Mouse (Mus musculus): ENCODE data around the gene Kpna2. TPM values are rescaled to one million over a fixed set of nuclear protein-coding genes. Genes with fewer than 3 reads are reported as not detected.

Kpna2 gene
- total and polyA plus RNA-seq, 2 experiments, result 17.0 to 32.2 TPM

DNA sequence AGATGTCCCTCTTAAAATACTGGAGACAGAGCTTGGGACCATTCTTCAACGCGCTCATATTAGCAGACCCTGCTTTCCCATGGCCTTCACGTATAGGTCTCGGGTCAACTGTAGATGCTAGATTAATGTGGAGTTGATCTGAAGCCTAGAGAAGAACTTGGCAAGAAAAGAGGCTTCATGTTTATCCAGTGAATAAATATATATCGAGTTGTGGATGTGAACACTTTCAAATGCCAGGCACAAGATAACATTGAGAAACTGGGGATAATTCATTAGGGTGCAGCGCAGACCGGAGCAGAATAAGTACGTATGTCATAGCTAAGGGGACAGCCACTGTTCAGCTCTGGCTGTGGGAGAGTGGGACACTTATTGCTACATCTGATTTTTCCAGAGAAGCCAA lies 29.5 kb downstream of the Kpna2 start:
- 88% methylated on average over 8 of the region's 8 CpGs for WGBS
- no peaks in the 10 kb centered on the region for H3K27me3 ChIP-seq (ENCODE audit: control insufficient read depth, insufficient read depth, low read length)
- no peaks in the 10 kb centered on the region for H3K79me2 ChIP-seq (ENCODE audit: control insufficient read depth, insufficient read depth, low read length)
- no peak overlapping the region for H3K27ac ChIP-seq (replicated peaks; ENCODE audit: insufficient read depth, low read depth, low read length)
- H3K9ac ChIP-seq (ENCODE audit: low read depth, low read length), result no peak overlapping the region
- H3K36me3 ChIP-seq (ENCODE audit: control insufficient read depth, insufficient read depth, low read length), result no peaks in the 10 kb centered on the region
- TF ChIP-seq POLR2A (IDR thresholded peaks at IDR 0.05; ENCODE audit: extremely low read depth, insufficient read depth, low read length), result no peak
- no peaks in the 10 kb centered on the region for H3K4me1 ChIP-seq (ENCODE audit: control insufficient read depth, insufficient read depth, low read length)
- no peak for DNase-seq (ENCODE audit: extremely low read depth, low read depth, low spot score)
- H3K4me3 ChIP-seq (ENCODE audit: insufficient read depth, low read depth, low read length), result no peak overlapping the region

DNA sequence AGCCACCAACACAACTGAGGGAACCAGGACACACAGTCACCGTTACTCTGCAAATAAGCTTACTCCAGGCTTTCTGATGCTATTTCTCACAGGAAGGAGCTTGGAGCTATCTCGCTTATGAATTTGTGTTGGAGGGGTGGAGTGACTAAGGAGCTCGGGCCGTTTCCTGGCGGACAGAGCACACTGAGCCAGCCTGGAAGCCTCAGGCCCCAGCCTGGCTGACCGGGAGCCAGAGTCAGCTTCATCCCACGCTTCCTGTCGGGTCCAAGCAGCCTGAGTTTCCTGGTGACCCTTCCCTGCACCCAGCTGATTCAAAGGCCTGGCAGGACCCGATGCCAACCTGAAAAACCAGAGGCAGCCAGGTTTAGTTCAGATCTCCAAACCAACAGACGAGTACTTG lies 31.7 kb downstream of the Kpna2 start:
- H3K4me3 ChIP-seq (ENCODE audit: insufficient read depth, low read depth, low read length), result no peak overlapping the region
- 41% methylated on average over 10 of the region's 10 CpGs for WGBS
- no peaks in the 10 kb centered on the region for H3K36me3 ChIP-seq (ENCODE audit: control insufficient read depth, insufficient read depth, low read length)
- H3K4me1 ChIP-seq (ENCODE audit: control insufficient read depth, insufficient read depth, low read length), result no peaks in the 10 kb centered on the region
- TF ChIP-seq POLR2A (IDR thresholded peaks at IDR 0.05; ENCODE audit: extremely low read depth, insufficient read depth, low read length) (no peak), CTCF (IDR thresholded peaks at IDR 0.05; ENCODE audit: low read depth, low read length) (no peak)
- H3K9ac ChIP-seq (ENCODE audit: low read depth, low read length), result no peak overlapping the region
- no peak overlapping the region; the same call in 1 of the 2 replicates for H3K27ac ChIP-seq (replicated peaks; ENCODE audit: insufficient read depth, low read depth, low read length)
- no peaks in the 10 kb centered on the region for H3K27me3 ChIP-seq (ENCODE audit: control insufficient read depth, insufficient read depth, low read length)
- H3K79me2 ChIP-seq (ENCODE audit: control insufficient read depth, insufficient read depth, low read length), result no peaks in the 10 kb centered on the region
- no peak for DNase-seq (ENCODE audit: extremely low read depth, low read depth, low spot score)

DNA sequence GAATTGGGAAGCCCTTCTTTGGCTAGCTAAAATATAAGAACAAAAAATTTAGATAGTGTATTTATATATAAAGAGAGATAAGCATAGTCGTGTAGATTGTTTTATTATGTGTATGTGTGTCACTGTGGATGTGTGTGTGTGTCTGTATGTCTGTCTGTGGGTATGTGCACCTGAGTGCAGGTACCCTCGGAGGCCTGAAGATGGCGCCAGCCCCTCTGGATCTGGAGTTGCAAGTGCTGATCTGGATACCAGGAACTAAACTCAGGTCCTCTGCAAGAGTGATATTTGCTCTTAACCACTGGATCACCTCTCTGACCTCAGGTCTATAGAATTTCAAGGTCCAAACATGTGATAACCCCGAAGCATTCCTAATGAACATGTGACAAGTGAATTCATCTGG lies 33.5 kb downstream of the Kpna2 start:
- no peak overlapping the region for H3K27ac ChIP-seq (replicated peaks; ENCODE audit: insufficient read depth, low read depth, low read length)
- H3K36me3 ChIP-seq (ENCODE audit: control insufficient read depth, insufficient read depth, low read length), result no peaks in the 10 kb centered on the region
- no peak overlapping the region for H3K9ac ChIP-seq (ENCODE audit: low read depth, low read length)
- WGBS, result 90% methylated on average over 4 of the region's 4 CpGs
- H3K27me3 ChIP-seq (ENCODE audit: control insufficient read depth, insufficient read depth, low read length), result no peaks in the 10 kb centered on the region
- no peak for DNase-seq (ENCODE audit: extremely low read depth, low read depth, low spot score)
- H3K79me2 ChIP-seq (ENCODE audit: control insufficient read depth, insufficient read depth, low read length), result no peaks in the 10 kb centered on the region
- H3K4me1 ChIP-seq (ENCODE audit: control insufficient read depth, insufficient read depth, low read length), result 0 out of 2 replicates have a peak, but pooled peaks cover 5% of the 10 kb centered on the region
- H3K4me3 ChIP-seq (ENCODE audit: insufficient read depth, low read depth, low read length), result no peak overlapping the region
- no peak for TF ChIP-seq POLR2A (IDR thresholded peaks at IDR 0.05; ENCODE audit: extremely low read depth, insufficient read depth, low read length)
- peak; percentile 42; the same call in 1 of the 2 replicates for TF ChIP-seq CTCF (IDR thresholded peaks at IDR 0.05; ENCODE audit: low read depth, low read length)

DNA sequence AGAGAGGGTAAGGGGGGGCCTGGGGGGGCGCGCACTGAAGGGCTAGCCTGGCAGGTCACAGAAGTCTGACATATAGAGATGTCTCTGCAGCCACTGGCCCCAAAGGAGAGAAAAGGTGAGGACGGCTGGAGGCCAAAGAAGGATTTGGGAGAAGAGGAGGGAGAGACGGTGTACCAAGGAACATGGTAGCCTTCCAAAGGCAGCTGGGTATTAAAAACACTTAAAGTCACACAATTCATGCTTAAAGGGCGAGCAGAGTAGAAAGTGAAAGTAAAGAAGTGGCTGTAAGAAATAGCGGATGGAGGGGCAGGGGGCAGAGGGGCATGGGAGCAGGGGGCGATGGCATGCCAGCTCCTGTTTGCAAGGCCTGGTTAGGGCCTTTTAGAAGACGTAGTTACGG lies 37.0 kb downstream of the Kpna2 start:
- TF ChIP-seq CTCF (IDR thresholded peaks at IDR 0.05; ENCODE audit: low read depth, low read length), result no peak
- no peak for TF ChIP-seq POLR2A (IDR thresholded peaks at IDR 0.05; ENCODE audit: extremely low read depth, insufficient read depth, low read length)
- Histone ChIP-seq H3K27ac (replicated peaks; ENCODE audit: insufficient read depth, low read depth, low read length) (no peak overlapping the region), H3K79me2 (ENCODE audit: control insufficient read depth, insufficient read depth, low read length) (no peaks in the 10 kb centered on the region), H3K4me1 (ENCODE audit: control insufficient read depth, insufficient read depth, low read length) (peaks cover 12% of the 10 kb centered on the region; the same call in 1 of the 2 replicates), H3K4me3 (ENCODE audit: insufficient read depth, low read depth, low read length) (no peak overlapping the region), H3K9ac (ENCODE audit: low read depth, low read length) (no peak overlapping the region), H3K27me3 (ENCODE audit: control insufficient read depth, insufficient read depth, low read length) (no peaks in the 10 kb centered on the region), H3K36me3 (ENCODE audit: control insufficient read depth, insufficient read depth, low read length) (no peaks in the 10 kb centered on the region)
- 85% methylated on average over 9 of the region's 9 CpGs for WGBS
- no peak for DNase-seq (ENCODE audit: extremely low read depth, low read depth, low spot score)

DNA sequence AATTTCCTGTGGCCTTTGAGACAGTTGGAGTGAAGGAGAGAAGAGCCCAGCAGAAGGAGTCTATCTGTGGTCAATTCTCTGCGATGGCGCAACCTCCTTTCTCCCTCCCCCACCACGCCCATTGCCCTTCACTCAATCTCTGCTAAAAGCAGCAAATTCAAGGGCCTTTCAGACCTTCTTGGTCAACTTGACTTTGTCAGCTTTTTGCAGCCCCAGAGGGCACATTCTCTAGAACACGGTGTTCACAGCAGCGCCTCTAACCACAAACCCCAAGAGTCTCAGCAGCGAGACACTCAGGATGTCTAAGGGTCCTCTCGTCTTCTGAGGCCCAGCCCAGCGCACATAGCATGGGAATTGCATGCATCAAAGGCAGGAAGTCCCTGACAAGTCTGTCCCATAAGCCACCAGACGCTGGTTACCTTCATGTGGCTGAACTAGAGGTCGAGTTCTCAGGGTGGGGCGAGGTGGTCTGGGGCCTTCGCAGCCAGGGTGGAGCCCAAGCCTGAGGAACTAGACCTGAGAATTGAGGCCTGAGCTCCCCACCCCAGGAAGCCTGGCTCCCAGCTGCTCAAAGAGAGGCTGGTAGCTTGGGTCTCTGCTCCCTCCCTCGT lies 37.8 kb downstream of the Kpna2 start:
- no peaks in the 10 kb centered on the region for H3K27me3 ChIP-seq (ENCODE audit: control insufficient read depth, insufficient read depth, low read length)
- H3K79me2 ChIP-seq (ENCODE audit: control insufficient read depth, insufficient read depth, low read length), result no peaks in the 10 kb centered on the region
- H3K4me3 ChIP-seq (ENCODE audit: insufficient read depth, low read depth, low read length), result no peak overlapping the region
- WGBS, result 80% methylated on average over 13 of the region's 13 CpGs
- no peak for DNase-seq (ENCODE audit: extremely low read depth, low read depth, low spot score)
- peak overlapping the region; percentile 13; the same call in 1 of the 2 replicates for H3K27ac ChIP-seq (replicated peaks; ENCODE audit: insufficient read depth, low read depth, low read length)
- no peaks in the 10 kb centered on the region for H3K36me3 ChIP-seq (ENCODE audit: control insufficient read depth, insufficient read depth, low read length)
- H3K4me1 ChIP-seq (ENCODE audit: control insufficient read depth, insufficient read depth, low read length), result peaks cover 14% of the 10 kb centered on the region; the same call in 1 of the 2 replicates
- no peak overlapping the region for H3K9ac ChIP-seq (ENCODE audit: low read depth, low read length)
- TF ChIP-seq CTCF (IDR thresholded peaks at IDR 0.05; ENCODE audit: low read depth, low read length), result no peak
- TF ChIP-seq POLR2A (IDR thresholded peaks at IDR 0.05; ENCODE audit: extremely low read depth, insufficient read depth, low read length), result no peak

DNA sequence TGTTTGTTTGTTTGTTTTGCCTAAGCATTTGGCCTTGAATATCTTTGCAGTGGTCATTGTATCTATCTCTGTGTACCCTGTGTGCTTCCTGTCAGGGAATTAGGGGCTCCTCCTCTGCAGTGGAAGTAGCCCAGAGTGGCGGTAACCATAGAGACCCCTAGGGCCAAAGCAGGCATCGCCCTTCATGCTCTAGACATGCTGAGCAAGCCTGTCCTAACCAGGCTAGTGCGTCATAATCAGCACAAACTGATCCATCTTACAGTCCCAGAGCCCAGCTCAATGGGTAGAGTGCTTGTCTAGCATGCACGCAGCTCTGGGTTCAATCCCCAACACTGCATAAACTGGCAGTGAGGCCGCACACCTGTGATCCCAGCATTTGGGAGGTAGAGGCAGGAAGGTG lies 40.2 kb downstream of the Kpna2 start:
- Histone ChIP-seq H3K4me1 (ENCODE audit: control insufficient read depth, insufficient read depth, low read length) (peaks cover 18% of the 10 kb centered on the region; the same call in 1 of the 2 replicates), H3K27me3 (ENCODE audit: control insufficient read depth, insufficient read depth, low read length) (no peaks in the 10 kb centered on the region), H3K79me2 (ENCODE audit: control insufficient read depth, insufficient read depth, low read length) (no peaks in the 10 kb centered on the region), H3K27ac (replicated peaks; ENCODE audit: insufficient read depth, low read depth, low read length) (no peak overlapping the region), H3K36me3 (ENCODE audit: control insufficient read depth, insufficient read depth, low read length) (no peaks in the 10 kb centered on the region), H3K9ac (ENCODE audit: low read depth, low read length) (no peak overlapping the region), H3K4me3 (ENCODE audit: insufficient read depth, low read depth, low read length) (no peak overlapping the region)
- no peak for TF ChIP-seq CTCF (IDR thresholded peaks at IDR 0.05; ENCODE audit: low read depth, low read length)
- TF ChIP-seq POLR2A (IDR thresholded peaks at IDR 0.05; ENCODE audit: extremely low read depth, insufficient read depth, low read length), result no peak
- WGBS, result 91% methylated on average over 5 of the region's 5 CpGs
- DNase-seq (ENCODE audit: extremely low read depth, low read depth, low spot score), result no peak

All from liver, adult 2 months (tissue).